Mouse (Mus musculus) midbrain, postnatal 0 days (tissue): Measurements from ENCODE around the gene Slc25a39. TPM values are rescaled to one million over a fixed set of nuclear protein-coding genes. Genes with fewer than 3 reads are reported as not detected.

Experiments used
- ATAC-seq: fragments of 200-750 bp; cut with Nextera tagmentation; 2 replicates; pipeline ENCODE4 v1.8.0; 2017; ENCODE audit warnings: moderate number of reproducible peaks, mild to moderate bottlenecking, moderate TSS enrichment, moderate library complexity; ENCODE audit not compliant: low FRiP score
- DNase-seq: peaks from one replicate; pipeline ENCODE4 v3.0.0-alpha.2; 2015; ENCODE audit warnings: low spot score
- H3K27ac ChIP-seq: fragments of 300-500 bp; sonication (generic); 2 replicates; pipeline ENCODE4 v1.5.1; 2014; ENCODE audit warnings: low read depth, mild to moderate bottlenecking, low read length, mixed read lengths
- H3K27me3 ChIP-seq: fragments of 300-500 bp; sonication (generic); 2 replicates; pipeline ENCODE4 v1.6.1; 2014; ENCODE audit warnings: low read length, control low read depth, mixed read lengths; ENCODE audit not compliant: insufficient read depth
- H3K36me3 ChIP-seq: fragments of 300-500 bp; sonication (generic); 2 replicates; pipeline ENCODE4 v1.6.1; 2014; ENCODE audit warnings: low read length, control low read depth, mixed read lengths; ENCODE audit not compliant: insufficient read depth
- H3K4me1 ChIP-seq: fragments of 300-500 bp; sonication (generic); 2 replicates; pipeline ENCODE4 v1.6.1; 2014; ENCODE audit warnings: mild to moderate bottlenecking, control low read depth, antibody characterized with exemption, low read length, mixed read lengths; ENCODE audit not compliant: insufficient read depth
- H3K4me2 ChIP-seq: fragments of 300-500 bp; sonication (generic); 2 replicates; pipeline ENCODE4 v1.6.1; 2014; ENCODE audit warnings: low read depth, mild to moderate bottlenecking, low read length, mixed read lengths; ENCODE audit not compliant: poor library complexity, severe bottlenecking
- H3K4me3 ChIP-seq: fragments of 300-500 bp; sonication (generic); 2 replicates; pipeline ENCODE4 v1.5.1; 2014; ENCODE audit warnings: low read depth, mild to moderate bottlenecking, low read length, moderate library complexity
- H3K9ac ChIP-seq: fragments of 300-500 bp; sonication (generic); replicated peaks from 2 replicates; pipeline ENCODE4 v1.6.1; 2014; ENCODE audit warnings: mild to moderate bottlenecking, low read length, moderate library complexity, mixed read lengths; ENCODE audit not compliant: poor library complexity, severe bottlenecking
- H3K9me3 ChIP-seq: fragments of 300-500 bp; sonication (generic); 2 replicates; pipeline ENCODE4 v1.6.1; 2016; ENCODE audit warnings: low read length, control low read depth
- CTCF ChIP-seq: IDR thresholded peaks from 2 replicates; pipeline ENCODE4 v1.5.1; 2016; ENCODE audit warnings: antibody characterized with exemption, mild to moderate bottlenecking
- WGBS: fragments of 180-500 bp; shearing (Covaris S2); extraction: QIAGEN DNeasy Blood & Tissue Kit; methylation state at CpG from one replicate; pipeline ENCODE4 v1.1.7; 2014; 5-methylcytosine and 5-hydroxymethylcytosine counted together
- polyA plus RNA-seq: library from polyadenylated mRNA; unstranded; fragments of >200 nt; fragmentation: Nextera tagmentation; extraction: Ambion mirVana; gene quantifications from 2 replicates; pipeline ENCODE4 v1.2.1, GENCODE M21; 2015
- total RNA-seq: library from RNA; depleted of rRNA; stranded (reverse); fragments of >200 nt; gene quantifications from 2 replicates; pipeline ENCODE4 v1.2.3, GENCODE M21; 2014

The Slc25a39 gene
- total and polyA plus RNA-seq, 2 experiments from 2014 or later, result 132 to 176 TPM

DNA sequence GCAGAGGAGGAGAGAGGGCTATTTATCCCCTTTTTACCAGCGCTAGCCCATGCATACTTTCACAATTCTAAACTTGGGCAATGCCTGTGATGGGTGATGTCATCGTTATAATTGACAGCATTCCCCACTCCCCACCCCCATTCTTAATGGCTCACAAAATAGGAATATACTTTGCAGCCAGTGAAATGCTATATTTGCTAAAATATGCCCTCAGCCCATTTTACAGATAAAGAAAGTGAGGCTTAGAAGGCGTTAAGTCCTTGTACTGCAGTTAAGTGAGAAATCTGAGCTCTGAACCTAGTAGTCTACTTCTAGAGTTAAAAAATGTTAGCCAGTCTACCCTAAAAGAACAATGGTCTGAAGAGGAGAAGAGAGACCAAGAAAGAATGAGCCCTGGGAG, 36.6 kb upstream of the Slc25a39 start:
- Histone ChIP-seq H3K4me2 (peak overlapping the region; percentile 89; the same call in 1 of the 2 replicates), H3K27ac (no peak overlapping the region), H3K9me3 (no peaks in the 10 kb centered on the region), H3K9ac (no peak overlapping the region), H3K36me3 (peaks cover 28% of the 10 kb centered on the region), H3K27me3 (no peaks in the 10 kb centered on the region), H3K4me3 (no peak overlapping the region), H3K4me1 (peaks cover 20% of the 10 kb centered on the region)
- TF ChIP-seq CTCF, result no peak
- DNase-seq (no peak), ATAC-seq (no peak)
- WGBS, result 76% methylated on average over 3 of the region's 3 CpGs

DNA sequence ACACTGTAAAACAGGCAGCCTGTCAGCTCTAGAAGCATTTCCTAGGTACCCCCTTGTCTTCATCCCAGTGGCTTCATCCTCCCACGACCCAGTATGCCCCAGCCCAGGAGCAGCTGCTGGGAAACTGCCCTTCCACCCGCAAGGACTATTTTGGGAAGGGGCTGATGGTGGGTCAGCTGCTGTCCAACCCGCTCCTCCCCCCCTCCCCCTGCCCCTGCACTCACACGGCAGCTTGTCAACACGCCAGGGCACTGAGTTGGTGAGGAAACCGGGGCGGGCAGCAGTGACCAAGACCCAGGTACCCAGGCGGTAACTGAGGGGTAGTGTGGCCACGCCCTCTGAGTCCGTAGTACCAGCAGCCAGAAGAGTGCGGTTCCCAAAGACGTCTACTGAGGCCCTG, 36.0 kb upstream of the Slc25a39 start:
- H3K4me3 ChIP-seq, result no peak overlapping the region
- peaks cover 33% of the 10 kb centered on the region for H3K36me3 ChIP-seq
- no peaks in the 10 kb centered on the region; the same call in 1 of the 2 replicates for H3K27me3 ChIP-seq
- TF ChIP-seq CTCF, result no peak
- no peak overlapping the region for H3K9ac ChIP-seq
- H3K4me2 ChIP-seq, result no peak overlapping the region
- H3K9me3 ChIP-seq, result no peaks in the 10 kb centered on the region
- no peak for DNase-seq
- no peak overlapping the region for H3K27ac ChIP-seq
- peaks cover 20% of the 10 kb centered on the region for H3K4me1 ChIP-seq
- 67% methylated on average over 12 of the region's 12 CpGs for WGBS
- ATAC-seq, result no peak

DNA sequence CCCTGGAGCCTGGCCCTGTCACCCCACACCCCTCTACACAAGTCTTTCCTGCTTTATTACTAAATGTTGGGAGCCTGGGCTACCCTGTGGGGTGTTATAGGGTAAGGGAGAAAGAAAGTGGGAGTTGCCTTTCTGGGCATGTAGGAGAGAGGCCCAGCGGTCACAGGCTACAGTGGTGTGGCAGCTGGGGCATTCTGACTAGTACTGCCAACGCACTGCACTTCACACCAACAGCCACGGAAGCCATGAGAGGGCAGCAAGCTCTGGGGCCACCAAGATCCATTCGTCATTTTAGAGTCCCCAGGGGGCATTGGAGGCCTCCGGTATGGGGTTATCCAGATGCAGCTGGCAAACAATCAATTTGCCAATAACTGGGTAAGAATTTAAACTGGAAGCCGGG, 34.3 kb upstream of the Slc25a39 start:
- Histone ChIP-seq H3K27me3 (no peaks in the 10 kb centered on the region; the same call in 1 of the 2 replicates), H3K9me3 (no peaks in the 10 kb centered on the region), H3K27ac (no peak overlapping the region), H3K36me3 (peaks cover 45% of the 10 kb centered on the region), H3K4me1 (peaks cover 24% of the 10 kb centered on the region), H3K9ac (no peak overlapping the region), H3K4me3 (no peak overlapping the region), H3K4me2 (no peak overlapping the region)
- TF ChIP-seq CTCF, result no peak
- WGBS, result 90% methylated on average over 6 of the region's 6 CpGs
- no peak for ATAC-seq
- DNase-seq, result no peak

DNA sequence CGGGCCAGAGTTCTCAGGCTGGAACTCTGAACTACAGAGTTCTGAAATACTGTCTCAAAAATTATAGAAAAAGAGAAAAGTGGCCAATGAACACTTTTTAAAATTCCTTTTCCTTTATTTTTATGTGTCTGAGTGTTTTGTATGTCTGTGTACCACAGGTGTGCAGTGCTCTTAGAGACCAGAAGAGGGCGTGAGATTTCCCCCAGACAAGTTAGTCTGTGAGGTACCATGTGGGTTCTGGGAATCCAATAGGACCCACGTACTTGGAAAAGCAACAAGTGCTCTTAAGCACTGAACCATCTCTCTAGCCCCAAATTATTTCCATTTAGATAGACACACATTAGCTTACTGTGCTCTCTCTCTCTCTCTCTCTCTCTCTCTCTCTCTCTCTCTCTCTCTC, 33.7 kb upstream of the Slc25a39 start:
- Histone ChIP-seq H3K27ac (no peak overlapping the region), H3K9me3 (no peaks in the 10 kb centered on the region), H3K4me3 (no peak overlapping the region), H3K4me2 (no peak overlapping the region), H3K36me3 (peaks cover 48% of the 10 kb centered on the region), H3K4me1 (peaks cover 26% of the 10 kb centered on the region), H3K27me3 (no peaks in the 10 kb centered on the region; the same call in 1 of the 2 replicates), H3K9ac (no peak overlapping the region)
- peak; percentile 62 for DNase-seq
- TF ChIP-seq CTCF, result peak; percentile 68
- no peak for ATAC-seq
- 86% methylated on average over 3 of the region's 3 CpGs for WGBS

DNA sequence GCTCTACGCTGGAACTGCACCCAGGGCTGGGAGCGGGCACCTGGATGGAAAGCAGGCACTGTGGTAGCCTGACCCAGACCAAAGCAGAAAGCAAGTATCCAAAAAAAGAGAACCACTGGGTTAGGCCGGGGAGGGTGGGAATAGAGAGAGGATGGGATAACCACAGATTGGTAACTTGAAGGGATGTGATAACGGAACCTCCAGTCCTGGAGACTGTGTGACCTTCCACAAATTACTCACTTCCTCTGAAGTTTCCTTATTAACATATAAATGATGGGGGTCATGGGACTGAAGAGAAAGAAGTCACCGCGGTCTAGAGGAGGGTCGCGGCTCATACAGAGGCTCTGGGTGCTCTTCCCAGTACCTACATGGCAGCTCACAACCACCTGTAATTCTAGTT, 32.5 kb upstream of the Slc25a39 start:
- Histone ChIP-seq H3K27ac (no peak overlapping the region), H3K9me3 (no peaks in the 10 kb centered on the region), H3K4me3 (no peak overlapping the region), H3K9ac (no peak overlapping the region), H3K4me1 (peaks cover 19% of the 10 kb centered on the region), H3K27me3 (no peaks in the 10 kb centered on the region; the same call in 1 of the 2 replicates), H3K4me2 (no peak overlapping the region), H3K36me3 (peaks cover 59% of the 10 kb centered on the region)
- TF ChIP-seq CTCF, result no peak
- whole genome bisulfite sequencing, result 94% methylated on average over 8 of the region's 8 CpGs
- ATAC-seq, result no peak
- DNase-seq, result no peak

DNA sequence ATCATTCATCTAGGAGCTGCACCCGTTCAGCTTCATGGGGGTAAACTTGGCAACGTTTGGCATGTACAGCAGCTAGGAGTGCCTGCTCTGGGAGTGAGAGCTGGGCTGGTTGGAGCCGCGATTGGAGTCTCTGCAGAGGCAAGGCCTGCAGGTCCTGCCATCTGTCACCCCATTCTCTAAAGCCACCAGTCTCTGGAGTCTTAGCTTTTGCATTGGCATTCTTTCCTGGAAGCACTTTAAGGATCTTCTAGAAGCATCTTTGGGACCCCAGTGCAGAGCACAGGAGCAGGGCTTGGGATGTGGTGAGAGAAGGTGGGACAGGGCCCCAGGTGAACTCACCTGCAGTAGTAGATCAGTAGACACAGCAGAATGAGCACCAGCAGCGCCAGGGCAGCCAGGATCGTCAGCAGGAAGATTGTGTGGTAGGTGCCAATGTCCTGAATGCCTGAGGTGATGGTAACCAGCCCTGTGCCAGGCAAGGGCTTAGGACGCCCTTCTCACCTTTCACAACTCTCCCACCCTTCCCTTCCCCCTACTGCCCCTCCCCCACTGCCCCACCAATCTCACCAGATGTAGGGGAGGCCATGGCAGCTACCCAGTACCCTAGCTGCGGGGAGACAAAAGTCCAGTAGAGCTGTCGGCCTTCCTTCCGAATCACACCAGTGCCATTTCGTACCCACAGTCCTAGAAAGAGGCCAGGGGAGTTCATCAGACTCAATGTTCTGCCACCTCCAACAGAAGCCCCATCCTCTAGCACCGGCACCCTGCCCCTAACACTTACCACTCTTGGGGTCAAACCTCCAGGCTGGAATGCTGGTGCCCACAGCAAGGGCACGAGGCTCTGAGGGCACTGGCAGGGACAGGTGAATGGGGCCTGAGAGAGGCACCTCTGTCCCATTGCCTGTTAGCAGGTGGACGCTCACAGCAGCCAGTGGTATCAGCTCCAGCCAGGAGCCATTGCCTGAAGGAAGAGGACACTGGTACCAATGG, 31.6 kb upstream of the Slc25a39 start:
- no peaks in the 10 kb centered on the region for H3K9me3 ChIP-seq
- DNase-seq (no peak), ATAC-seq (no peak)
- peaks cover 12% of the 10 kb centered on the region; the same call in 1 of the 2 replicates for H3K4me1 ChIP-seq
- WGBS, result 80% methylated on average over 14 of the region's 14 CpGs
- H3K9ac ChIP-seq, result 0 out of 2 replicates have a peak overlapping the region, but pooled peaks have one; percentile 19
- H3K36me3 ChIP-seq, result peaks cover 66% of the 10 kb centered on the region
- TF ChIP-seq CTCF, result no peak
- H3K4me3 ChIP-seq, result no peak overlapping the region
- peak overlapping the region; percentile 21; the same call in 1 of the 2 replicates for H3K27ac ChIP-seq
- no peak overlapping the region for H3K4me2 ChIP-seq
- no peaks in the 10 kb centered on the region; the same call in 1 of the 2 replicates for H3K27me3 ChIP-seq
